Mouse (Mus musculus) forebrain, postnatal 0 days (tissue): ENCODE data around the gene Cfap97d1. TPM values are rescaled to one million over a fixed set of nuclear protein-coding genes. Genes with fewer than 3 reads are reported as not detected.

Experiments
- ATAC-seq: fragments of 200-750 bp; cut with Nextera tagmentation; 2 replicates; pipeline ENCODE4 v1.8.0; 2017; ENCODE audit warnings: mild to moderate bottlenecking, moderate library complexity
- DNase-seq: peaks from one replicate; pipeline ENCODE4 v3.0.0-alpha.2; 2015
- H3K27ac ChIP-seq: fragments of 300-500 bp; sonication (generic); 2 replicates; pipeline ENCODE4 v1.5.1; 2014; ENCODE audit warnings: low read depth, mild to moderate bottlenecking, antibody characterized with exemption, low read length, moderate library complexity, mixed read lengths
- H3K27me3 ChIP-seq: fragments of 300-500 bp; sonication (generic); 2 replicates; pipeline ENCODE4 v1.6.1; 2014; ENCODE audit warnings: mild to moderate bottlenecking, low read length, mixed read lengths; ENCODE audit not compliant: insufficient read depth
- H3K36me3 ChIP-seq: fragments of 300-500 bp; sonication (generic); 2 replicates; pipeline ENCODE4 v1.6.1; 2014; ENCODE audit warnings: mild to moderate bottlenecking, moderate library complexity; ENCODE audit not compliant: insufficient read depth
- H3K4me1 ChIP-seq: fragments of 300-500 bp; sonication (generic); 2 replicates; pipeline ENCODE4 v1.6.1; 2014; ENCODE audit warnings: antibody characterized with exemption; ENCODE audit not compliant: insufficient read depth
- H3K4me2 ChIP-seq: fragments of 300-500 bp; sonication (generic); 2 replicates; pipeline ENCODE4 v1.6.1; 2014; ENCODE audit warnings: low read depth, mild to moderate bottlenecking, moderate library complexity
- H3K4me3 ChIP-seq: fragments of 300-500 bp; sonication (generic); 2 replicates; pipeline ENCODE4 v1.5.1; 2014; ENCODE audit warnings: low read depth, low read length, mixed read lengths
- H3K9ac ChIP-seq: fragments of 300-500 bp; sonication (generic); 2 replicates; pipeline ENCODE4 v1.6.1; 2014; ENCODE audit warnings: mild to moderate bottlenecking
- H3K9me3 ChIP-seq: fragments of 300-500 bp; sonication (generic); 2 replicates; pipeline ENCODE4 v1.6.1; 2016; ENCODE audit warnings: low read length
- CTCF ChIP-seq: sonication (generic); IDR thresholded peaks from 2 replicates; pipeline ENCODE4 v1.5.1; 2016; ENCODE audit warnings: antibody characterized with exemption, control low read depth, low read depth
- WGBS: fragments of 180-500 bp; shearing (Covaris S2); extraction: QIAGEN DNeasy Blood & Tissue Kit; methylation state at CpG from one replicate; pipeline ENCODE4 v1.1.7; 2014; 5-methylcytosine and 5-hydroxymethylcytosine counted together
- polyA plus RNA-seq: library from polyadenylated mRNA; unstranded; fragments of >200 nt; fragmentation: Nextera tagmentation; extraction: Ambion mirVana; gene quantifications from 2 replicates; pipeline ENCODE4 v1.2.1, GENCODE M21; 2015
- total RNA-seq: library from RNA; depleted of rRNA; stranded (reverse); fragments of >200 nt; gene quantifications from 2 replicates; pipeline ENCODE4 v1.2.3, GENCODE M21; 2014

Gene Cfap97d1
- total and polyA plus RNA-seq, 2 experiments from 2014 or later: not detected

DNA sequence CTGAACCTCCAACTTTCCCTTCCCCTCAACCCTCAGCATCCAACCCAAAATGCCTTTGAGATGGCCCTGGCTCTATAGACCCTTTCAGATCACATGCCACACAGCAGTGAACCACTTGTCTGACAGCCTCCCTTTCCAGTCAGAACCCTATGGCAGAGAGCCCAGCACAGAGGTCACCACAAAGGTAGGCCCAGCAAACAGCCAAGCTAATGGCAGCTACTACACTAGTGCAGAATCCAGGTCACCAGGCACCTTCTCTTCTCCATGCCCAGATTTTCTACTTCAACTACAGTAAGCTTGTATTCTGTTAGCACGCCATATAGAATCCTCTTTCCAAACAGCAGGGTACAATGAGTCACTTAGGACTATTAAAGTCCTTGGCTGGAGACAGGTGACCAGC is 32.1 kb downstream of the Cfap97d1 start:
- WGBS: 86% methylated on average over 1 of the region's 1 CpGs
- H3K36me3 ChIP-seq: peaks cover 37% of the 10 kb centered on the region
- DNase-seq: no peak

DNA sequence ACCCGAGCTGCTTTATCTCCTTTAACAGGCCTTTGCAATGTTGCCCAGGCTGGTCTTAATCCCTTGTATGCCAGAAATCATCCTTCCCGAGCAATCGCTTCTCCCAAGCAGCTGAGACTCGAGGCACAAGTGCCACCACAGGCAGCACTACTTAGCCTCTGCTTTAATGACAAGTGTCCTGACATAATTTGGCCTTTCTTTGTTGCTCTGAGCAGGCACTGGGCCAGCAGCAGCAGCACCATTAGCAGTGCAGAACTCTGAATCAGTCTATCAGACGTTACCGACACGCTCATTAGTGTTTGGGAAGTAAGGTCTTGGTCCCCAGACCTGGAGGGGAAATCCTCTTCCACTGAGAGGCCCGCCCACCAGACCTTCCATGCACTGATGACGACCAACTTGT is 35.7 kb downstream of the Cfap97d1 start:
- no peak for TF ChIP-seq CTCF
- DNase-seq: no peak
- no peak overlapping the region for H3K4me2 ChIP-seq
- no peak overlapping the region for H3K9ac ChIP-seq
- H3K27ac ChIP-seq: no peak overlapping the region
- WGBS: 33% methylated on average over 9 of the region's 9 CpGs
- no peaks in the 10 kb centered on the region for H3K4me1 ChIP-seq
- no peaks in the 10 kb centered on the region for H3K9me3 ChIP-seq
- H3K27me3 ChIP-seq: no peaks in the 10 kb centered on the region
- no peak overlapping the region for H3K4me3 ChIP-seq
- ATAC-seq: no peak
- H3K36me3 ChIP-seq: peaks cover 42% of the 10 kb centered on the region

More for the DNA sequence above, 32.1 kb downstream of the Cfap97d1 start:
- no peak overlapping the region for H3K27ac ChIP-seq
- no peak for ATAC-seq
- H3K4me2 ChIP-seq: no peak overlapping the region
- no peak overlapping the region for H3K4me3 ChIP-seq
- TF ChIP-seq CTCF: no peak
- H3K27me3 ChIP-seq: no peaks in the 10 kb centered on the region
- H3K9me3 ChIP-seq: no peaks in the 10 kb centered on the region
- H3K4me1 ChIP-seq: no peaks in the 10 kb centered on the region
- no peak overlapping the region for H3K9ac ChIP-seq

DNA sequence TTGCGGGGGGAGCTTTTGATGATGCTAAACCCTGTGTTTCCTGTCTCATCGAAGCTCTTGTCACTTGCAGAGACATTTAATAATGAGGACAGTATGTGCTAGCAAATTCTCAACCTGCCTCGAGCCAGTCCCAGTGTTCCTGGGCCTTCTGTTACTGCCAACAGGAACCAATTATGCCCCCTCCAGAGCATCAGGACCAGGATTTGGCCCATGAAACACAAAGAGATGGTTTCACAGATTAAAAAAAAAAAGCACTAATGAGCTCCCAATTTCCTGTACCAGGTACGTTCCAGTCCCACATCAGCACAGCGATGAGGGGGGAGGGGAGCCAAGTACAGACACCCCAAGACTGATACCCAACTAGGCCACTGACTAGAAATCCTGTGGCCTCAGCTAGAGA is 37.1 kb downstream of the Cfap97d1 start:
- Histone ChIP-seq H3K4me3 (no peak overlapping the region), H3K27me3 (no peaks in the 10 kb centered on the region), H3K27ac (no peak overlapping the region), H3K9ac (no peak overlapping the region), H3K9me3 (no peaks in the 10 kb centered on the region), H3K36me3 (peaks cover 37% of the 10 kb centered on the region), H3K4me1 (0 out of 2 replicates have a peak, but pooled peaks cover 5% of the 10 kb centered on the region), H3K4me2 (no peak overlapping the region)
- DNase-seq (no peak), ATAC-seq (no peak)
- 72% methylated on average over 5 of the region's 5 CpGs for WGBS
- TF ChIP-seq CTCF: no peak

DNA sequence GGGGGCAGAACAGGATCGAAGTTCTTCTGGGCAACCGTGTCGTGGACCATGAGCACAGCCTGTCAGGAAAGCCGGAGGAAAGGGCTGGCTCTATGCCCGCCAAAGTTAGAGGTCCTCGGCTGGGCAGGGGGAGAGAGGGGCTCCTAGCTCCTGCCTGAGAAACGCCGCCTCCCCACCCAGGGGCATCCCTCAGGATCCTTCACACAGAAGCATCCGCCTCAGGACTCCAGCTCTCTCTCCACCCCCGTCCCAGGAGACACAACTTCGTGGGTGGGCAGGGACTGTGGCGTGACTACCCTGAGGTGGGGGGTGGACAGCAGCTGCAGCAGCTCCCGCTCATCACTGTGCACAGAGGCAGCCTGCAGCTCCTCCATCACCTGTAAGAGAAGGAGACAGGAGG is 39.3 kb downstream of the Cfap97d1 start:
- Histone ChIP-seq H3K36me3 (peaks cover 26% of the 10 kb centered on the region), H3K4me3 (no peak overlapping the region), H3K4me1 (0 out of 2 replicates have a peak, but pooled peaks cover 13% of the 10 kb centered on the region), H3K27me3 (no peaks in the 10 kb centered on the region), H3K9ac (no peak overlapping the region), H3K27ac (no peak overlapping the region), H3K9me3 (no peaks in the 10 kb centered on the region), H3K4me2 (no peak overlapping the region)
- ATAC-seq (no peak), DNase-seq (no peak)
- WGBS: 79% methylated on average over 13 of the region's 13 CpGs
- no peak for TF ChIP-seq CTCF

DNA sequence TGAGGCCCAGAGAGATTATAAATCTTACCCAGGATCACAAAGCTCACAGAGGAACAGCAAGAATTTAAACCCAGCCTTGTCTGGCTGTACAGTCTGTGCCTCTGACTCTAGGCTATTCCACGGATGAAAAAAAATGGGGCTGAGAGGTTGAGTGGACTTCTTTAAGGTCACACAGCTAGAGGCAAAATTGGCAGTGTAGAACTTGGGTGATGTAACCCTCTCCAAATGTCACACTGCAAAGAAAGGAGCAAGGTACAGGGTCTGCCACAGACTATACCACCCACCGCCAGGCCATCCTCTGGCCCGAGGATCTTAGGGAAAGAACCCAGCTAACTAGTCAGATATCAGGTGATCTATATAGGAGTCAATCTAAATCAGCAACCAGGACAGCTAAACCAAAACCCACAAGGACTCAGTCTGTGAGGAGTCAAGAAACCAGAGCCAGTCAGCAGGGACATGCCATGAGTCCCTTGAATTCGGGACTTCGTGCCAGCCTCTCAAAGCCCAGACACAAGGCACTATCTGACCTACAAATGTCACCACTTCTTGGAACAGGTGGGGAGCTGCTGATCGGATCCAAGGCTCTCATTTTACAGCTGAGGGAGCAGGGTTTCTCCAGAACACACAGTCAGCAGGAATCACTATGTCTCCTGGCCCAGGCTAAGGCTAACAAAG is 40.1 kb downstream of the Cfap97d1 start:
- H3K9ac ChIP-seq: no peak overlapping the region
- TF ChIP-seq CTCF: no peak
- 0 out of 2 replicates have a peak, but pooled peaks cover 13% of the 10 kb centered on the region for H3K4me1 ChIP-seq
- ATAC-seq (no peak), DNase-seq (no peak)
- no peak overlapping the region for H3K27ac ChIP-seq
- H3K9me3 ChIP-seq: no peaks in the 10 kb centered on the region
- 83% methylated on average over 6 of the region's 6 CpGs for WGBS
- no peaks in the 10 kb centered on the region for H3K27me3 ChIP-seq
- H3K36me3 ChIP-seq: peaks cover 18% of the 10 kb centered on the region
- H3K4me3 ChIP-seq: no peak overlapping the region
- H3K4me2 ChIP-seq: no peak overlapping the region

DNA sequence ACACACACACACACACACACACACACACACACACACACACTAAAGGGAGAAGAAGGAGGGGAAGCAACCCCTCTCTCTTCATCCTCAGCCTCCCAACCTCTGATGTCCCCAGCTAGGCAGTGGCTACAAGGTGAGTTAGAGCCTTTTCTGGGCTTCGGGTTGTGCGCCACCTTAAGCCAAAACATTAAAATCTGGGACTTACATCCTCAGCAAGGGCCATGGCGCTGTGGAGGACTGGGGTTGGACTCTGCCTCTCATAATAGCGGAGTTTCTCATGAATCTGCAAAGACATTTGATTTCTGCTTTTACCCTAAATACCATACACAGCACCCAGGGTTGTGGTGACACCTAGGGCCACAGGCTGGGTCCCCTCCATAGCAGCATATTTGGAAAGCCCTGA is 40.8 kb downstream of the Cfap97d1 start:
- Histone ChIP-seq H3K27ac (no peak overlapping the region), H3K36me3 (peaks cover 18% of the 10 kb centered on the region), H3K27me3 (no peaks in the 10 kb centered on the region), H3K9me3 (no peaks in the 10 kb centered on the region), H3K4me2 (peak overlapping the region; percentile 70; the same call in 1 of the 2 replicates), H3K9ac (0 out of 2 replicates have a peak overlapping the region, but pooled peaks have one; percentile 6), H3K4me1 (0 out of 2 replicates have a peak, but pooled peaks cover 13% of the 10 kb centered on the region), H3K4me3 (no peak overlapping the region)
- no peak for TF ChIP-seq CTCF
- ATAC-seq (no peak), DNase-seq (no peak)
- 75% methylated on average over 4 of the region's 4 CpGs for WGBS

DNA sequence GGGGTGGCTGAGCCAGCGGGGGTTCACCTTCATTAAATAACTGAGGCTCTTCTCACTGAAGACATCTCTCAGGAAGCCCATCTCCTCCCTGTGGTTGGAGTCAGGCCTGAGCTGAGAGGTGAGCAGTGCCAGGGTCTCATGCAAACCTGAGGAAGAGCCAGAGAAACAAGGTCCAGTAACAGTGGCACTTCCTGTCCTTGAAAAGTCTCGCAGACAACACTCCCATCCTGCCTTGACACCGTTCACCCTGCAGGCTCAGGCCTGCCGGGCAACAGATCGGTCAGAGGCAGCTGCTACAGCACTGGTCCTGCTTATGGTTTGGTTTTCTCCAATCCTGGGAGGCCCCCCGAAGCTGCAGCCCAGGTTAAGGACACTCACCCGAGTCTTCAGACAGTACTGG is 41.3 kb downstream of the Cfap97d1 start:
- 50% methylated on average over 7 of the region's 7 CpGs for WGBS
- H3K9me3 ChIP-seq: no peaks in the 10 kb centered on the region
- H3K4me1 ChIP-seq: 0 out of 2 replicates have a peak, but pooled peaks cover 13% of the 10 kb centered on the region
- peaks cover 18% of the 10 kb centered on the region for H3K36me3 ChIP-seq
- H3K4me3 ChIP-seq: 0 out of 2 replicates have a peak overlapping the region, but pooled peaks have one; percentile 72
- H3K27ac ChIP-seq: no peak overlapping the region
- H3K9ac ChIP-seq: 0 out of 2 replicates have a peak overlapping the region, but pooled peaks have one; percentile 6
- TF ChIP-seq CTCF: no peak
- no peaks in the 10 kb centered on the region for H3K27me3 ChIP-seq
- no peak for DNase-seq
- peak overlapping the region; percentile 70 for H3K4me2 ChIP-seq
- ATAC-seq: no peak
